Mouse (Mus musculus): ENCODE measurements around the gene Lipe. TPM values are rescaled to one million over a fixed set of nuclear protein-coding genes. Genes with fewer than 3 reads are reported as not detected.

Lipe gene
- polyA plus RNA-seq, 2 experiments: 3.5 to 10.4 TPM

- H3K36me3 ChIP-seq (ENCODE audit: control insufficient read depth, insufficient read depth, low read length): peaks cover 60% of the 10 kb centered on the region
- WGBS: 89% methylated on average over 7 of the region's 7 CpGs
- no peak overlapping the region for H3K4me2 ChIP-seq (replicated peaks; ENCODE audit: low read depth, low read length, severe bottlenecking)
- no peaks in the 10 kb centered on the region for H3K27me3 ChIP-seq (ENCODE audit: control insufficient read depth, insufficient read depth, low read length)
- no peak for DNase-seq (ENCODE audit: low spot score)
- H3K27ac ChIP-seq (replicated peaks; ENCODE audit: low read depth, low read length): no peak overlapping the region
- no peak for ATAC-seq (ENCODE audit: low FRiP score, low read depth)
- H3K4me1 ChIP-seq (ENCODE audit: control insufficient read depth, insufficient read depth, low read length): peaks cover 21% of the 10 kb centered on the region
- H3K9me3 ChIP-seq (ENCODE audit: control insufficient read depth, low read length): no peaks in the 10 kb centered on the region
- H3K9ac ChIP-seq (ENCODE audit: low read depth, low read length, severe bottlenecking): no peak overlapping the region
- no peak for TF ChIP-seq POLR2A (IDR thresholded peaks at IDR 0.05; ENCODE audit: borderline replicate concordance, extremely low read depth, insufficient read depth, insufficient read length)
- H3K4me3 ChIP-seq (replicated peaks; ENCODE audit: low read length): no peak overlapping the region
Observed at GRCm38 (mm10) chr7:25383385-25383784, 15.1 kb downstream of the Lipe start.

DNA sequence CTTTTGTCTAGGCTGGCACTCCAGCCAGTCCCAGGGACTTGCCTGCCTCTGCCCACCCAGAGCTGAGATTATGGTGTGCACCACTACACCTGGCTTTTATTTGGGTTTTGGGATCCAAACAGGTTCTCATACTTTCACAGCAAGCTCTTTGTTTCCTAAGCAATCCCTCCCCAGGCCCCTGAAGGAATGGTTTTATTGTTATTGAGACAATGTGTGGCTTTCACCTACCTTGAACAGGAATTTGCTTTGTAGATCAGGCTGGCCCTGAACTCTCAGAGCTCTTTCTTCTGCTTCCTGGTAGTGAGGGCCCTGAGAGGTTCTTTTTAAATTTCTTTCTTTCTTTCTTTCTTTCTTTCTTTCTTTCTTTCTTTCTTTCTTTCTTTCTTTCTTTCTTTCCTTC is 16.0 kb downstream of the Lipe start:
- H3K36me3 ChIP-seq (ENCODE audit: control insufficient read depth, insufficient read depth, low read length): peaks cover 51% of the 10 kb centered on the region
- H3K9ac ChIP-seq (ENCODE audit: low read depth, low read length, severe bottlenecking): no peak overlapping the region
- no peaks in the 10 kb centered on the region for H3K27me3 ChIP-seq (ENCODE audit: control insufficient read depth, insufficient read depth, low read length)
- no peak overlapping the region for H3K4me2 ChIP-seq (replicated peaks; ENCODE audit: low read depth, low read length, severe bottlenecking)
- no peak overlapping the region for H3K4me3 ChIP-seq (replicated peaks; ENCODE audit: low read length)
- no peak for ATAC-seq (ENCODE audit: low FRiP score, low read depth)
- H3K9me3 ChIP-seq (ENCODE audit: control insufficient read depth, low read length): no peaks in the 10 kb centered on the region
- no peak overlapping the region for H3K27ac ChIP-seq (replicated peaks; ENCODE audit: low read depth, low read length)
- TF ChIP-seq POLR2A (IDR thresholded peaks at IDR 0.05; ENCODE audit: borderline replicate concordance, extremely low read depth, insufficient read depth, insufficient read length): no peak
- no peak for DNase-seq (ENCODE audit: low spot score)
- H3K4me1 ChIP-seq (ENCODE audit: control insufficient read depth, insufficient read depth, low read length): peaks cover 21% of the 10 kb centered on the region

GRCm38 (mm10) chr7:25381284-25381680 is 17.2 kb downstream of the Lipe start:
- no peak for ATAC-seq (ENCODE audit: low FRiP score, low read depth)
- Histone ChIP-seq H3K4me3 (replicated peaks; ENCODE audit: low read length) (no peak overlapping the region), H3K4me2 (replicated peaks; ENCODE audit: low read depth, low read length, severe bottlenecking) (no peak overlapping the region), H3K9ac (ENCODE audit: low read depth, low read length, severe bottlenecking) (no peak overlapping the region), H3K36me3 (ENCODE audit: control insufficient read depth, insufficient read depth, low read length) (peaks cover 42% of the 10 kb centered on the region), H3K4me1 (ENCODE audit: control insufficient read depth, insufficient read depth, low read length) (peaks cover 22% of the 10 kb centered on the region), H3K27me3 (ENCODE audit: control insufficient read depth, insufficient read depth, low read length) (no peaks in the 10 kb centered on the region), H3K27ac (replicated peaks; ENCODE audit: low read depth, low read length) (no peak overlapping the region), H3K9me3 (ENCODE audit: control insufficient read depth, low read length) (no peaks in the 10 kb centered on the region)
- 51% methylated on average over 3 of the region's 3 CpGs for WGBS
- no peak for TF ChIP-seq POLR2A (IDR thresholded peaks at IDR 0.05; ENCODE audit: borderline replicate concordance, extremely low read depth, insufficient read depth, insufficient read length)
- no peak for DNase-seq (ENCODE audit: low spot score)

- 63% methylated on average over 18 of the region's 18 CpGs for WGBS
- Histone ChIP-seq H3K4me2 (replicated peaks; ENCODE audit: low read depth, low read length, severe bottlenecking) (peak overlapping the region; percentile 74), H3K36me3 (ENCODE audit: control insufficient read depth, insufficient read depth, low read length) (peaks cover 35% of the 10 kb centered on the region), H3K4me1 (ENCODE audit: control insufficient read depth, insufficient read depth, low read length) (peaks cover 19% of the 10 kb centered on the region), H3K4me3 (replicated peaks; ENCODE audit: low read length) (peak overlapping the region; percentile 38; the same call in 1 of the 2 replicates), H3K27ac (replicated peaks; ENCODE audit: low read depth, low read length) (no peak overlapping the region), H3K27me3 (ENCODE audit: control insufficient read depth, insufficient read depth, low read length) (no peaks in the 10 kb centered on the region), H3K9me3 (ENCODE audit: control insufficient read depth, low read length) (no peaks in the 10 kb centered on the region), H3K9ac (ENCODE audit: low read depth, low read length, severe bottlenecking) (peak overlapping the region; percentile 44; the same call in 1 of the 2 replicates)
- TF ChIP-seq POLR2A (IDR thresholded peaks at IDR 0.05; ENCODE audit: borderline replicate concordance, extremely low read depth, insufficient read depth, insufficient read length): no peak
- ATAC-seq (ENCODE audit: low FRiP score, low read depth): 0 out of 2 replicates have a peak, but pooled peaks have one; percentile 1
- no peak for DNase-seq (ENCODE audit: low spot score)
Observed at GRCm38 (mm10) chr7:25380392-25381283, 17.9 kb downstream of the Lipe start.

- Histone ChIP-seq H3K36me3 (ENCODE audit: control insufficient read depth, insufficient read depth, low read length) (peaks cover 27% of the 10 kb centered on the region), H3K9ac (ENCODE audit: low read depth, low read length, severe bottlenecking) (peak overlapping the region; percentile 44), H3K4me1 (ENCODE audit: control insufficient read depth, insufficient read depth, low read length) (peaks cover 19% of the 10 kb centered on the region), H3K4me3 (replicated peaks; ENCODE audit: low read length) (peak overlapping the region; percentile 38), H3K27me3 (ENCODE audit: control insufficient read depth, insufficient read depth, low read length) (no peaks in the 10 kb centered on the region), H3K4me2 (replicated peaks; ENCODE audit: low read depth, low read length, severe bottlenecking) (peak overlapping the region; percentile 74), H3K27ac (replicated peaks; ENCODE audit: low read depth, low read length) (peak overlapping the region; percentile 48; the same call in 1 of the 2 replicates), H3K9me3 (ENCODE audit: control insufficient read depth, low read length) (no peaks in the 10 kb centered on the region)
- TF ChIP-seq POLR2A (IDR thresholded peaks at IDR 0.05; ENCODE audit: borderline replicate concordance, extremely low read depth, insufficient read depth, insufficient read length): no peak
- DNase-seq (ENCODE audit: low spot score) (peak; percentile 71), ATAC-seq (ENCODE audit: low FRiP score, low read depth) (peak; percentile 75)
- WGBS: 1% methylated on average over 42 of the region's 42 CpGs
Observed at GRCm38 (mm10) chr7:25379551-25380351, 18.8 kb downstream of the Lipe start.

Measured in limb, embryonic 14.5 days (tissue).